Mouse (Mus musculus): ENCODE results near the gene Spata48. TPM values are rescaled to one million over a fixed set of nuclear protein-coding genes. Genes with fewer than 3 reads are reported as not detected.

Gene Spata48
- total RNA-seq, 4 experiments from 2014 or later = 1.1 to 1.3 TPM; not detected in 2

- no peak for DNase-seq (ENCODE audit: low spot score in 2 of 2)
Observed at GRCm38 (mm10) chr11:11536295-11536694, 74.4 kb downstream of the Spata48 start.

DNA sequence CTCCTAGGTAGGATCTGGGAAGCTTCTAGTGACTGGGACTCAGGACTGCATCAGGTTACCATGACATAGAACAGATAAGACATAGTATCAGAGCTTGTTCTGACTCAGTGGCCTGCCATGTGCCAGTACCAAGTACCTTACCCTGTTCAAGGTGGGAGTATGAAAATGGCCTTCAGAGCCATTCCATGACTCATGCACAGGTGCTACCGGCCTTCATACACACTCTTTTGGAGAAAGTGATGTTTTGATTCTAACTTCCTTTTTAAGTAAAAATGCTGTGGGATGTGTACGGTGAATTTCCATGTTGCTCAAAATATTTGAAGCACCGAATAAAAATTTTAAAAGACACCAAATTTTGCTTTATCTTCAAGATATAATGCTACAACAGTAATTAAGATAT lies 84.1 kb downstream of the Spata48 start:
- no peak for DNase-seq (ENCODE audit: low spot score in 2 of 2)

GRCm38 (mm10) chr11:11546903-11547511 lies 85.1 kb downstream of the Spata48 start:
- DNase-seq (ENCODE audit: low spot score in 2 of 2) = no peak

GRCm38 (mm10) chr11:11547597-11548240 lies 85.8 kb downstream of the Spata48 start:
- DNase-seq (ENCODE audit: low spot score in 2 of 2) = no peak

GRCm38 (mm10) chr11:11555563-11555962 lies 93.7 kb downstream of the Spata48 start:
- DNase-seq (ENCODE audit: low spot score in 2 of 2) = no peak

DNA sequence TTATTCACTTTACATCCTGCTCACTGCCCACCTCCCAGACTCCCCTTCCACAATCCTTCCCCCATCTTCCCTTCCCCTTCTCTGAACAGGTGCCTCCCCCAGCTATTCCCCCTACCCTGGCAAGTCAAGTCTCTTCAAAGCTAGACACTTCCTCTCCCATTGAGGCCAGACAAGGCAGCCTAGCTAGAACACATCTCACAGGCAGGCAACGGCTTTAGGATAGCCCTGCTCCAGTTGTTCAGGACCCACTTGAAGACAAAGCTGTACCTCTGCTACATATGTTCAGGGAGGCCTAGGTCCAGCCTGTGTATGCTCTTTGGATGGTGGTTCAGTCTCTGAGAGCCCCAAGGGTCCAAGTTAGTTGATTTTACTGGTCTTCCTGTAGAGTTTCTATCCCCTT lies 94.3 kb downstream of the Spata48 start:
- DNase-seq (ENCODE audit: low spot score in 2 of 2) = no peak

DNA sequence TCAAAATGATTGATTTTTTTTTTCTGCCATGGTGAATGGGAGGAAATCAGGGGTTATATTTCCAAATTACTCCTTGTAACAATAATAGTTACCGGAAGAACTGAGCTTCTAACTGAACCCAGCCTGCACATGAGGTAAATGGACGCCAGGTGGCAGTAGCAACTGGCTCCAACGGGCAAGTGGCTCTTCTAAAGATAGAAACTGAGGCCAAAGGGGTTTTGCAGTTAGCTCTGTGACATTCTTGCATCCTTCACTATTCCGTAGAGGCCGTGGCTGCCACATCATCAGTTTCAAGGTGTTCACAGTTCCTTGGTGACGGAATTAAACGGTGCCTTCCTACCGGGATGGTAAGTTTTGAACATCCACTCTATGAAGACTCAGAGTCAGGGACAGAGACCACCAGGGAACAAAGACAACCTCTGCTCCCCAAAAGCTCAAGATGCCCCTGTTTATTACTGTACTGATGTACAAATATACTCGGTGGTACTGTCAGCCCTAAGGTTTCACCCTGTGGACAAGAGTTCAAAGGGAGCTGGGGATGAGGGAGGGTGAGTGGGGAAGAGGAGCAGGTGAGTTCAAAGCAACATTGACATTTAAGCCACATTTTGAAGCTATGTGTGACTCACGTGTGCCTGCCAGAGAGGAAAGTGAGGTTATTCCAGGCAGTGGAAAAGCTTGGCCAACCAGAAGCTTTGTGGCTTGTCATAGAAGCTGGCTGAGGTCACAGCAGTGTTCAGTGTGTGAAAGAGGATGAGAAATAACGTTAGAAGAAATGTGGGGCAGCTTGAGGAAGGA lies 95.5 kb downstream of the Spata48 start:
- DNase-seq (ENCODE audit: low spot score in 2 of 2) = peak in 1 of 2 experiments; percentile 23

DNA sequence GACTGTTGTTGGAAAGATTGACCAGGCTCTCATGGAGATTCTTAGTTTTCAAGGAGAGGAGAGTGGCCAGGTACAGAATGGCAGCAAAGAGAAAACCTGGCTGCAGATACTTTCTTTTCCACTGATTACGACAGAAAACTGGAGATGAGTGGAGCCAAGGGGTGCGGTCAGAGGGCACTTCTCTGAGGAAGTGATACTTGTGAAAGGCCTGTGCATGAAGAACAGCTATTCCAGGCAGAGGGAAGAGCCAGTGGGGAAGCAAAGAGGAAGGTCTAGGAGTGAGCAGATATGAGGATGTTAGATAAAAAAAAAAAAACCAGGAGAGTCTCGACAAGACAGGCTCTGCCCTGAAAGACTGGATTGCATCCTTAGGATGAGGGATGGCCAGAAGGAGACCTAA lies 96.8 kb downstream of the Spata48 start:
- no peak for DNase-seq (ENCODE audit: low spot score in 2 of 2)

DNA sequence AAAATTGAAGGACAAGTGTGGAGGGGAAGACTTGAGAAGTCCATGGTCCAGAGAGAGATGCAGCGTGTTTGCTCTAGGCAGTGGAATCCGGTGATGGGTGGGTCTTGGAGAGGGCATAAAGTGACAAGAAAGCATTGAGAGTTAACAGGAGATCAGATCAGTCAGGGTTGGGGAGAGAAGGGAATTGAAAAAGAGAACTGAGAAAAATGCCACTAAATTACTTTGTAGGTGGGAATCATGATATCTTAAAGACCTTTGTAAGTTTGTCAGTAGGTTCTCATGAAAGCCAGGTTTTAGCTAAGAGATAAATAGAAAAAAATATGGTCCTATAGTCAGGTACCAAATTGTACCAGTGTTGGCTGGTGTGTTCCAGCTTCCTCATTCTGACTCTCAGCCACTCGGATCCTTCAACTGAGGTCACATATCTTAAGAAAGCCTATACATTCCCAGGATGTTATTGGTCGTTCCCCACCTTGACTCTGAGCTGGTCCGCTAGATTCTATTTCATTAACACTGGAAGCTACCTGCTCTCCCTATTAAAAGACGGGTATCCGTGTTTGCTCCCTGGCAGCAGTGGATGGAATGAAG lies 97.3 kb downstream of the Spata48 start:
- no peak for DNase-seq (ENCODE audit: low spot score in 2 of 2)

DNA sequence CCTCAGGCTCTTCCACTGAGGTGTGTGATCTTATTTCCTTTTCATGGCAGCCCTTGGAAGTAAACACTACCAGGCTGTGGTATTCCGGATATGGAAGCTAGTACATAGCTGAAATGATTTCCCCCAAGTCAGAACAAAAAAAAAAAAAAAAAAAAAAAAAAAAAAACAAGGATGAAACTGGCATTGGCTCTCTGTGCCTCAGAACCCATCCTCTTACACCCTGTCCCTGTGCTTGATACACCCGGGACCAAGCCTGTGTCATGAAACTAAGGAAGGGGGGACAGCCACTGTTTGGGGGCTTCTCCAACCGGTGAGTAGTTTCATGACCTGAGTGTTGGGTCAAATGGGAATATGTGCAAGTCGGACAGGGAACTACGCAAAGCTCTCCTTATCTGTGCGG lies 99.2 kb downstream of the Spata48 start:
- DNase-seq (ENCODE audit: low spot score in 2 of 2) = no peak

- DNase-seq (ENCODE audit: low spot score in 2 of 2) = no peak
Observed at GRCm38 (mm10) chr11:11564266-11565044, 102.6 kb downstream of the Spata48 start.

Other genes with a start within 250 kb of the Spata48 start
- gene Zpbp, start 314 bp downstream of the Spata48 start, total RNA-seq (2022) = under 1 TPM; 0.05 to 0.19 (median 0.15) TPM
- gene 4930512M02Rik, start 165.7 kb downstream of the Spata48 start, total RNA-seq (2022) = not detected
- under 1 TPM; 0.07 to 0.48 (median 0.35) TPM for gene Ikzf1, start 222.9 kb downstream of the Spata48 start, total RNA-seq (2022)